Mouse (Mus musculus): Measurements from ENCODE around the gene Idh3a. TPM values are rescaled to one million over a fixed set of nuclear protein-coding genes. Genes with fewer than 3 reads are reported as not detected.

Gene Idh3a
- polyA plus RNA-seq, 1 experiment = 84.4 TPM

DNA sequence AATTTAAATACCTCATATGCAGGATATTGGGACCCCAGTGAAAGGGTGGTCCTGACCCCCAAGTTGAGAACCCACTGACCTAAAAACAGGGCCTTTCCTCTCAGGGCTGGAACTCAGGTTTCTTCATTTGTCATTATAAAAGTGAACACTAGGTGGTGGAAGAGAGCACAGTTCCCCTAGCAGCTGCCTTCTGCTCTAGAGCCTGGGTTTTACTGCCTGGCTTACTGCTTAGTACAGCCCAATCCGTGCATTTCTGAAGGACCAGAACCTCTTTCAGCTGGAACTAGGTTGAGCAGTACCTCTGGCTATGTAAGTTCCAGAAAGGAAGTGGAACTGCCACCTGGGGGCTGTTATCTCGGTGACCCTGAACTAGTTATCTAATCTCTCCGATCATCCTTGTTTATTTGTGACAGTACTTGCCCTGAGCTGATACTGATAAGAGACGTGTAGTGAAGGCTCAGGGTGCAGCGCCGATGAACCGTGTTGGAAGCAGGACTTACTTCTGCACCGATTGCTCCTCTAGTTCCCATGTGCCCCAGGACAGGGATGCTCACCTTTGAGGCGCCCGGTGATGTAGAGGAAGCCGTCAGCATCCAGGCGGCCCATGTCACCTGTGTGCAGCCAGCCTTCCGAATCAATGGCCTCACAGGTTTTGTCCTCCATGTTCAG, 28.2 kb downstream of the Idh3a start:
- H3ac ChIP-seq (ENCODE audit: control insufficient read depth, insufficient read length, low read depth) = no peak overlapping the region
- H3K4me3 ChIP-seq (ENCODE audit: insufficient read depth, poor library complexity, severe bottlenecking) = no peak overlapping the region
- H3K27me3 ChIP-seq (ENCODE audit: control insufficient read depth, insufficient read depth, insufficient read length) = no peaks in the 10 kb centered on the region
- no peaks in the 10 kb centered on the region for H3K79me3 ChIP-seq (ENCODE audit: low read depth)
- peaks cover 83% of the 10 kb centered on the region for H3K36me3 ChIP-seq (ENCODE audit: control insufficient read depth, insufficient read depth)
- no peaks in the 10 kb centered on the region for H3K79me2 ChIP-seq (ENCODE audit: control insufficient read depth, insufficient read depth)
- TF ChIP-seq MYOG (IDR thresholded peaks at IDR 0.05; ENCODE audit: control insufficient read depth, extremely low read depth, insufficient read length) (no peak), FOSL1 (IDR thresholded peaks at IDR 0.05; ENCODE audit: insufficient read depth, low read length, poor library complexity, severe bottlenecking) (no peak), CTCF (IDR thresholded peaks at IDR 0.05; ENCODE audit: control insufficient read depth, insufficient read depth, insufficient read length) (no peak), MAX (IDR thresholded peaks at IDR 0.05) (no peak), MYOD1 (IDR thresholded peaks at IDR 0.05; ENCODE audit: control insufficient read depth, insufficient read length, low read depth) (no peak), USF1 (IDR thresholded peaks at IDR 0.05; ENCODE audit: low read depth) (no peak), CEBPB (IDR thresholded peaks at IDR 0.05; ENCODE audit: low read depth) (no peak)

DNA sequence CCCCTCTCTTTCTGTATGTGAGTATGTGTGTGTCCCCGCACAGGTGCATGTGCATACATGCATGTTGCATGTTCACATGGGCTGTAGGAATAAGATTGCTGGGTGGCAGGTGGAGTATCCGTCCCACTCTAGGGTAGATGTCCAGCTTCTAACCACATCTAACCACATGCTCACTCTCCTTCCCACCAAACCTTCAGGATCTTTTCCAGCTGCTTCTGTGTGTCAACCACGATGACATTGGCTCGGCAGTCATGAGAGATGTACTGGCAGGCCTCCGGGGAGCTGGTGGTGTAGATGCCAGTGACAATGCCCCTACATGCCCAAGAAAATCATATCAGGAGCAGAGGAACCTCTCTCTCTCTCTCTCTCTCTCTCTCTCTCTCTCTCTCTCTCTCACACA, 41.1 kb downstream of the Idh3a start:
- no peak overlapping the region for H3ac ChIP-seq (ENCODE audit: control insufficient read depth, insufficient read length, low read depth)
- H3K4me3 ChIP-seq (ENCODE audit: insufficient read depth, poor library complexity, severe bottlenecking) = no peak overlapping the region
- peaks cover 8% of the 10 kb centered on the region for H3K79me3 ChIP-seq (ENCODE audit: low read depth)
- no peaks in the 10 kb centered on the region for H3K27me3 ChIP-seq (ENCODE audit: control insufficient read depth, insufficient read depth, insufficient read length)
- TF ChIP-seq FOSL1 (IDR thresholded peaks at IDR 0.05; ENCODE audit: insufficient read depth, low read length, poor library complexity, severe bottlenecking) (no peak), MYOD1 (IDR thresholded peaks at IDR 0.05; ENCODE audit: control insufficient read depth, insufficient read length, low read depth) (peak; percentile 87)
- H3K36me3 ChIP-seq (ENCODE audit: control insufficient read depth, insufficient read depth) = peaks cover 73% of the 10 kb centered on the region
- H3K79me2 ChIP-seq (ENCODE audit: control insufficient read depth, insufficient read depth) = peaks cover 23% of the 10 kb centered on the region

GRCm38 (mm10) chr9:54628752-54629151, 42.6 kb downstream of the Idh3a start:
- peaks cover 37% of the 10 kb centered on the region for H3K79me2 ChIP-seq (ENCODE audit: control insufficient read depth, insufficient read depth)
- no peak for TF ChIP-seq FOSL1 (IDR thresholded peaks at IDR 0.05; ENCODE audit: insufficient read depth, low read length, poor library complexity, severe bottlenecking)
- no peak for TF ChIP-seq MAX (IDR thresholded peaks at IDR 0.05)
- no peak for TF ChIP-seq CTCF (IDR thresholded peaks at IDR 0.05; ENCODE audit: control insufficient read depth, insufficient read depth, insufficient read length)
- no peak for TF ChIP-seq CEBPB (IDR thresholded peaks at IDR 0.05; ENCODE audit: low read depth)
- no peak for TF ChIP-seq USF1 (IDR thresholded peaks at IDR 0.05; ENCODE audit: low read depth)
- TF ChIP-seq MYOD1 (IDR thresholded peaks at IDR 0.05; ENCODE audit: control insufficient read depth, insufficient read length, low read depth) = no peak
- TF ChIP-seq MYOG (IDR thresholded peaks at IDR 0.05; ENCODE audit: control insufficient read depth, extremely low read depth, insufficient read length) = no peak
- no peaks in the 10 kb centered on the region for H3K27me3 ChIP-seq (ENCODE audit: control insufficient read depth, insufficient read depth, insufficient read length)
- H3K79me3 ChIP-seq (ENCODE audit: low read depth) = peaks cover 13% of the 10 kb centered on the region
- H3ac ChIP-seq (ENCODE audit: control insufficient read depth, insufficient read length, low read depth) = no peak overlapping the region
- H3K4me3 ChIP-seq (ENCODE audit: insufficient read depth, poor library complexity, severe bottlenecking) = no peak overlapping the region
- peaks cover 68% of the 10 kb centered on the region for H3K36me3 ChIP-seq (ENCODE audit: control insufficient read depth, insufficient read depth)

DNA sequence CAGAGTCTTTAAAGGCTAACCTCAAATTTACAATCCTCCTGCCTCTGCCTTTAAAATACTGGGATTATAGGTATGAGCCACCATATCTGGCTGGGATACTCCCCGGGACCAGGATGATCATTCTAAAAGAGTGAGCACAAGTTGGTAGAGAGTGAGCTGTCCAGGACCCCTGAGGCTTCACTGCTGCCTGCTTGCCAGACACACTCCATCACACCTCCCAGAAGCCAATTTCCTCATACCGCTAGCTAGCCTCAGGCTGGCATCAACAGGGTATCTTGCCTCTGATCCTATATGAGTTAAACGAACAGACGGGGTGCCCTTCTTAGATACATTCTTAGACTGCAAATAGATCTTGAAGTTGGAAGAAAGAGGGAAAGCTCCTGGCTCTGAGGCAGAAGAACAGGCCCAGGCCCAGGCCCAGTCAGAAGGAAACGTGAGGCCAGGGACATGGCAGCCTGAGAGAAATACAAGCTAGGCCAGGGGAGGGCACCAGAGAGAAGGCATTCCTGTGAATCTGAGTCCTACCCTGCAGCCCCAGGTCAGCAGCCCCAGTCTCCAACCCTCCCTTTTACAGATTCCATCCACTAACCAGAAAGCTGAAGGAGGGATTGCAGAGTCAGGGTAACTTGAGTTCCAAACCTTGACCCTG, 43.6 kb downstream of the Idh3a start:
- no peak overlapping the region for H3ac ChIP-seq (ENCODE audit: control insufficient read depth, insufficient read length, low read depth)
- H3K79me3 ChIP-seq (ENCODE audit: low read depth) = peaks cover 19% of the 10 kb centered on the region
- peaks cover 60% of the 10 kb centered on the region for H3K36me3 ChIP-seq (ENCODE audit: control insufficient read depth, insufficient read depth)
- TF ChIP-seq CTCF (IDR thresholded peaks at IDR 0.05; ENCODE audit: control insufficient read depth, insufficient read depth, insufficient read length) = peak; percentile 6
- TF ChIP-seq CEBPB (IDR thresholded peaks at IDR 0.05; ENCODE audit: low read depth) = no peak
- H3K79me2 ChIP-seq (ENCODE audit: control insufficient read depth, insufficient read depth) = peaks cover 47% of the 10 kb centered on the region
- H3K4me3 ChIP-seq (ENCODE audit: insufficient read depth, poor library complexity, severe bottlenecking) = no peak overlapping the region
- no peaks in the 10 kb centered on the region for H3K27me3 ChIP-seq (ENCODE audit: control insufficient read depth, insufficient read depth, insufficient read length)

- peaks cover 58% of the 10 kb centered on the region for H3K79me2 ChIP-seq (ENCODE audit: control insufficient read depth, insufficient read depth)
- no peak overlapping the region for H3ac ChIP-seq (ENCODE audit: control insufficient read depth, insufficient read length, low read depth)
- TF ChIP-seq USF1 (IDR thresholded peaks at IDR 0.05; ENCODE audit: low read depth) = no peak
- no peak for TF ChIP-seq CEBPB (IDR thresholded peaks at IDR 0.05; ENCODE audit: low read depth)
- TF ChIP-seq FOSL1 (IDR thresholded peaks at IDR 0.05; ENCODE audit: insufficient read depth, low read length, poor library complexity, severe bottlenecking) = no peak
- no peak for TF ChIP-seq MYOD1 (IDR thresholded peaks at IDR 0.05; ENCODE audit: control insufficient read depth, insufficient read length, low read depth)
- no peak for TF ChIP-seq CTCF (IDR thresholded peaks at IDR 0.05; ENCODE audit: control insufficient read depth, insufficient read depth, insufficient read length)
- TF ChIP-seq MAX (IDR thresholded peaks at IDR 0.05) = no peak
- no peak for TF ChIP-seq MYOG (IDR thresholded peaks at IDR 0.05; ENCODE audit: control insufficient read depth, extremely low read depth, insufficient read length)
- no peaks in the 10 kb centered on the region for H3K27me3 ChIP-seq (ENCODE audit: control insufficient read depth, insufficient read depth, insufficient read length)
- H3K36me3 ChIP-seq (ENCODE audit: control insufficient read depth, insufficient read depth) = peaks cover 61% of the 10 kb centered on the region
- H3K4me3 ChIP-seq (ENCODE audit: insufficient read depth, poor library complexity, severe bottlenecking) = no peak overlapping the region
- H3K79me3 ChIP-seq (ENCODE audit: low read depth) = peaks cover 29% of the 10 kb centered on the region
These were observed 44.8 kb downstream of the Idh3a start for GRCm38 (mm10) chr9:54630905-54631304.

GRCm38 (mm10) chr9:54633401-54633800, 47.3 kb downstream of the Idh3a start:
- Histone ChIP-seq H3K36me3 (ENCODE audit: control insufficient read depth, insufficient read depth) (peaks cover 44% of the 10 kb centered on the region), H3K4me3 (ENCODE audit: insufficient read depth, poor library complexity, severe bottlenecking) (no peak overlapping the region), H3K79me3 (ENCODE audit: low read depth) (peaks cover 49% of the 10 kb centered on the region), H3K79me2 (ENCODE audit: control insufficient read depth, insufficient read depth) (peaks cover 83% of the 10 kb centered on the region), H3K27me3 (ENCODE audit: control insufficient read depth, insufficient read depth, insufficient read length) (no peaks in the 10 kb centered on the region), H3ac (ENCODE audit: control insufficient read depth, insufficient read length, low read depth) (no peak overlapping the region)
- TF ChIP-seq MAX (IDR thresholded peaks at IDR 0.05) (no peak), USF1 (IDR thresholded peaks at IDR 0.05; ENCODE audit: low read depth) (no peak), CTCF (IDR thresholded peaks at IDR 0.05; ENCODE audit: control insufficient read depth, insufficient read depth, insufficient read length) (no peak), MYOD1 (IDR thresholded peaks at IDR 0.05; ENCODE audit: control insufficient read depth, insufficient read length, low read depth) (no peak), FOSL1 (IDR thresholded peaks at IDR 0.05; ENCODE audit: insufficient read depth, low read length, poor library complexity, severe bottlenecking) (no peak), MYOG (IDR thresholded peaks at IDR 0.05; ENCODE audit: control insufficient read depth, extremely low read depth, insufficient read length) (no peak), CEBPB (IDR thresholded peaks at IDR 0.05; ENCODE audit: low read depth) (no peak)
